Mouse (Mus musculus) hindbrain, embryonic 10.5 days (tissue): ENCODE results near the gene Vegfc. TPM values are rescaled to one million over a fixed set of nuclear protein-coding genes. Genes with fewer than 3 reads are reported as not detected.

Experiments used
- DNase-seq: peaks from one replicate; pipeline ENCODE4 v3.0.0-alpha.2; 2017; ENCODE audit warnings: low spot score
- H3K27ac ChIP-seq: fragments of 300-500 bp; sonication (generic); 2 replicates; pipeline ENCODE4 v1.5.1; 2016; ENCODE audit warnings: mild to moderate bottlenecking, moderate library complexity
- H3K27me3 ChIP-seq: fragments of 300-500 bp; sonication (generic); 2 replicates; pipeline ENCODE4 v1.6.1; 2016; ENCODE audit warnings: mild to moderate bottlenecking; ENCODE audit not compliant: poor library complexity, insufficient read depth, severe bottlenecking
- H3K36me3 ChIP-seq: fragments of 300-500 bp; sonication (generic); 2 replicates; pipeline ENCODE4 v1.6.1; 2016; ENCODE audit warnings: mild to moderate bottlenecking, moderate library complexity
- H3K4me1 ChIP-seq: fragments of 300-500 bp; sonication (generic); replicated peaks from 2 replicates; pipeline ENCODE4 v1.6.1; 2016; ENCODE audit warnings: mild to moderate bottlenecking
- H3K4me3 ChIP-seq: fragments of 300-500 bp; sonication (generic); 2 replicates; pipeline ENCODE4 v1.5.1; 2016; ENCODE audit warnings: mild to moderate bottlenecking, moderate library complexity
- H3K9me3 ChIP-seq: fragments of 300-500 bp; sonication (generic); 2 replicates; pipeline ENCODE4 v1.6.1; 2016; ENCODE audit warnings: mild to moderate bottlenecking, moderate library complexity
- WGBS: fragments of 180-500 bp; shearing (Covaris S2); methylation state at CpG from one replicate; pipeline ENCODE4 v1.1.7; 2016; 5-methylcytosine and 5-hydroxymethylcytosine counted together
- polyA plus RNA-seq: library from polyadenylated mRNA; unstranded; fragments of >200 nt; fragmentation: Nextera tagmentation; extraction: Ambion mirVana; gene quantifications from 2 replicates; pipeline ENCODE4 v1.2.1, GENCODE M21; 2016

Vegfc gene
- polyA plus RNA-seq, 1 experiment from 2014 or later, result 6.3 TPM

- H3K27me3 ChIP-seq, result no peaks in the 10 kb centered on the region
- H3K36me3 ChIP-seq, result no peaks in the 10 kb centered on the region
- H3K4me3 ChIP-seq, result no peak overlapping the region
- H3K27ac ChIP-seq, result no peak overlapping the region
- H3K4me1 ChIP-seq, result no peaks in the 10 kb centered on the region
- no peaks in the 10 kb centered on the region for H3K9me3 ChIP-seq
- DNase-seq, result no peak
- WGBS, result 61% methylated on average over 4 of the region's 4 CpGs
Observed at GRCm38 (mm10) chr8:54089204-54089603, 11.8 kb downstream of the Vegfc start.

GRCm38 (mm10) chr8:54089901-54090300, 12.5 kb downstream of the Vegfc start:
- Histone ChIP-seq H3K9me3 (no peaks in the 10 kb centered on the region), H3K27ac (no peak overlapping the region), H3K36me3 (no peaks in the 10 kb centered on the region), H3K4me3 (no peak overlapping the region), H3K4me1 (no peaks in the 10 kb centered on the region), H3K27me3 (no peaks in the 10 kb centered on the region)
- 96% methylated on average over 2 of the region's 2 CpGs for WGBS
- DNase-seq, result no peak

- H3K4me3 ChIP-seq, result no peak overlapping the region
Observed at GRCm38 (mm10) chr8:54100058-54100457, 22.7 kb downstream of the Vegfc start.

GRCm38 (mm10) chr8:54114581-54114980, 37.2 kb downstream of the Vegfc start:
- no peaks in the 10 kb centered on the region for H3K4me1 ChIP-seq
- H3K27me3 ChIP-seq, result no peaks in the 10 kb centered on the region
- 58% methylated on average over 3 of the region's 3 CpGs for WGBS
- no peaks in the 10 kb centered on the region for H3K9me3 ChIP-seq
- H3K4me3 ChIP-seq, result no peak overlapping the region
- DNase-seq, result peak; percentile 5
- H3K36me3 ChIP-seq, result no peaks in the 10 kb centered on the region
- H3K27ac ChIP-seq, result no peak overlapping the region

More at GRCm38 (mm10) chr8:54100058-54100457, 22.7 kb downstream of the Vegfc start:
- no peaks in the 10 kb centered on the region for H3K9me3 ChIP-seq
- no peak for DNase-seq
- WGBS, result 57% methylated on average over 6 of the region's 6 CpGs
- no peaks in the 10 kb centered on the region for H3K27me3 ChIP-seq
- no peaks in the 10 kb centered on the region for H3K36me3 ChIP-seq
- no peak overlapping the region for H3K27ac ChIP-seq
- H3K4me1 ChIP-seq, result 0 out of 2 replicates have a peak, but pooled peaks cover 3% of the 10 kb centered on the region

GRCm38 (mm10) chr8:54120115-54120514, 42.7 kb downstream of the Vegfc start:
- Histone ChIP-seq H3K27me3 (no peaks in the 10 kb centered on the region), H3K9me3 (no peaks in the 10 kb centered on the region), H3K4me3 (no peak overlapping the region), H3K4me1 (no peaks in the 10 kb centered on the region), H3K27ac (no peak overlapping the region), H3K36me3 (no peaks in the 10 kb centered on the region)
- DNase-seq, result no peak
- WGBS, result 93% methylated on average over 7 of the region's 7 CpGs

- Histone ChIP-seq H3K4me1 (no peaks in the 10 kb centered on the region), H3K27ac (no peak overlapping the region), H3K27me3 (no peaks in the 10 kb centered on the region), H3K4me3 (no peak overlapping the region), H3K9me3 (no peaks in the 10 kb centered on the region), H3K36me3 (no peaks in the 10 kb centered on the region)
- WGBS, result 82% methylated on average over 3 of the region's 3 CpGs
- DNase-seq, result no peak
Observed at GRCm38 (mm10) chr8:54121942-54122341, 44.5 kb downstream of the Vegfc start.

- WGBS, result 61% methylated on average over 1 of the region's 1 CpGs
- no peak for DNase-seq
- H3K27me3 ChIP-seq, result no peaks in the 10 kb centered on the region
- no peaks in the 10 kb centered on the region for H3K9me3 ChIP-seq
- H3K36me3 ChIP-seq, result no peaks in the 10 kb centered on the region
- H3K4me1 ChIP-seq, result no peaks in the 10 kb centered on the region
- H3K4me3 ChIP-seq, result no peak overlapping the region
- H3K27ac ChIP-seq, result no peak overlapping the region
Observed at GRCm38 (mm10) chr8:54122345-54122744, 44.9 kb downstream of the Vegfc start.

GRCm38 (mm10) chr8:54130558-54130957, 53.2 kb downstream of the Vegfc start:
- WGBS, result 96% methylated on average over 2 of the region's 2 CpGs
- Histone ChIP-seq H3K27me3 (no peaks in the 10 kb centered on the region), H3K27ac (no peak overlapping the region), H3K4me3 (no peak overlapping the region), H3K4me1 (no peaks in the 10 kb centered on the region), H3K36me3 (no peaks in the 10 kb centered on the region), H3K9me3 (no peaks in the 10 kb centered on the region)
- DNase-seq, result no peak

- Histone ChIP-seq H3K9me3 (no peaks in the 10 kb centered on the region), H3K4me1 (no peaks in the 10 kb centered on the region), H3K36me3 (no peaks in the 10 kb centered on the region), H3K27ac (no peak overlapping the region), H3K4me3 (no peak overlapping the region), H3K27me3 (no peaks in the 10 kb centered on the region)
- DNase-seq, result peak; percentile 32
- WGBS, result 71% methylated on average over 4 of the region's 4 CpGs
Observed at GRCm38 (mm10) chr8:54153240-54153639, 75.8 kb downstream of the Vegfc start.

GRCm38 (mm10) chr8:54163505-54163904, 86.1 kb downstream of the Vegfc start:
- H3K4me1 ChIP-seq, result peaks cover 8% of the 10 kb centered on the region
- no peak overlapping the region for H3K4me3 ChIP-seq
- no peaks in the 10 kb centered on the region for H3K36me3 ChIP-seq
- peak; percentile 58 for DNase-seq
- WGBS, result 24% methylated on average over 5 of the region's 5 CpGs
- H3K27ac ChIP-seq, result no peak overlapping the region; the same call in 1 of the 2 replicates
- H3K9me3 ChIP-seq, result no peaks in the 10 kb centered on the region
- H3K27me3 ChIP-seq, result no peaks in the 10 kb centered on the region

- H3K4me3 ChIP-seq, result no peak overlapping the region
- DNase-seq, result no peak
- no peaks in the 10 kb centered on the region for H3K9me3 ChIP-seq
- H3K4me1 ChIP-seq, result no peaks in the 10 kb centered on the region
- H3K27ac ChIP-seq, result no peak overlapping the region
- H3K36me3 ChIP-seq, result no peaks in the 10 kb centered on the region
- 81% methylated on average over 2 of the region's 2 CpGs for WGBS
- H3K27me3 ChIP-seq, result no peaks in the 10 kb centered on the region
Observed at GRCm38 (mm10) chr8:54185336-54185735, 107.9 kb downstream of the Vegfc start.

GRCm38 (mm10) chr8:54185927-54186326, 108.5 kb downstream of the Vegfc start:
- no peaks in the 10 kb centered on the region for H3K27me3 ChIP-seq
- 88% methylated on average over 6 of the region's 6 CpGs for WGBS
- DNase-seq, result no peak

GRCm38 (mm10) chr8:54216250-54216649, 138.8 kb downstream of the Vegfc start:
- no peak overlapping the region for H3K4me3 ChIP-seq
- no peaks in the 10 kb centered on the region for H3K9me3 ChIP-seq
- 80% methylated on average over 2 of the region's 2 CpGs for WGBS
- DNase-seq, result no peak
- H3K27ac ChIP-seq, result no peak overlapping the region
- H3K4me1 ChIP-seq, result no peaks in the 10 kb centered on the region
- no peaks in the 10 kb centered on the region for H3K36me3 ChIP-seq
- H3K27me3 ChIP-seq, result no peaks in the 10 kb centered on the region

More at GRCm38 (mm10) chr8:54185927-54186326, 108.5 kb downstream of the Vegfc start:
- no peaks in the 10 kb centered on the region for H3K9me3 ChIP-seq
- no peak overlapping the region for H3K4me3 ChIP-seq
- H3K4me1 ChIP-seq, result no peaks in the 10 kb centered on the region
- H3K36me3 ChIP-seq, result no peaks in the 10 kb centered on the region
- H3K27ac ChIP-seq, result no peak overlapping the region

GRCm38 (mm10) chr8:54228801-54229204, 151.4 kb downstream of the Vegfc start:
- Histone ChIP-seq H3K9me3 (no peaks in the 10 kb centered on the region), H3K36me3 (no peaks in the 10 kb centered on the region), H3K27me3 (no peaks in the 10 kb centered on the region), H3K4me1 (no peaks in the 10 kb centered on the region), H3K4me3 (no peak overlapping the region), H3K27ac (no peak overlapping the region)
- DNase-seq, result no peak
- 57% methylated on average over 1 of the region's 1 CpGs for WGBS
